21 mouse cellular contexts compared by ENCODE assay signal in the genomic region with DNA sequence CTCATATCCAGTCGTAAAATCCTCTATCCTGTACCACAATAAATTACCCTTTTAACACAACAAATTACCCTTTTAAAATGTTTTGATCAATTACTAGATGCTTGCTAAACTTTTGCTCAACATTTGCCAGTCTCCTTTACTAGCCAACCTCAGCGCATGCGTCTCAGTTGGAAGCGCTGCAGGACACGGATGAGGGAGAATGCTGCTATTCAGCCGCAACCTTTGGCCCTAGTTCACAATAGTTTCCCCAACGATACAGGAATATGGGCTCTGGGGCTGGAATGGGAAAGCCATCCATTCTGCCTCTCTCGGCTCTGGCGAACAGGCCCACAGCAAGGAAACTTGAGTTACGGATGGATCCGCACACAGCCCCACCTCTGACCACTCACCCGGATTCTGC.
DNase-seq lines count a peak whose midpoint lies in the region; ATAC-seq and TF ChIP-seq lines count a peak whose summit lies in the region.
"Had no signal": no experiment of that assay in that cellular context is flagged by ENCODE, and none has a peak within 500 bp of the region (broad histone marks: within the 10 kb centered on the region; RNA-seq: fewer than 3 reads in every experiment).

No protein-coding gene starts in this region.

- peaks cover 4% of the 10 kb centered on the region; the same call in 1 of the 2 replicates for H3K9me3 ChIP-seq in forebrain, embryonic 14.5 days (replicated peaks; ENCODE audit: control insufficient read depth, low read length)
- no peaks in the 10 kb centered on the region for H3K9me3 ChIP-seq in forebrain, postnatal 0 days (ENCODE audit: low read length)
- H3K9me3 ChIP-seq: heart, embryonic 13.5 days; hindbrain, embryonic 12.5 days; lung, embryonic 15.5 days had no signal

- no peaks in the 10 kb centered on the region; the same call in 1 of the 2 replicates for H3K27me3 ChIP-seq in forebrain, embryonic 14.5 days (replicated peaks; ENCODE audit: control insufficient read depth, insufficient read depth, low read length)
- no peaks in the 10 kb centered on the region for H3K27me3 ChIP-seq in forebrain, postnatal 0 days (ENCODE audit: insufficient read depth, low read length)
- H3K27me3 ChIP-seq: heart, embryonic 13.5 days; hindbrain, embryonic 12.5 days; lung, embryonic 15.5 days had no signal

- WGBS in forebrain, embryonic 14.5 days, result 75% methylated on average over 12 of the region's 12 CpGs
- 77% methylated on average over 12 of the region's 12 CpGs for WGBS in forebrain, postnatal 0 days

- H3K27ac ChIP-seq in forebrain, embryonic 14.5 days (ENCODE audit: low read depth, low read length), result 0 out of 2 replicates have a peak overlapping the region, but pooled peaks have one; percentile 33
- H3K27ac ChIP-seq in forebrain, postnatal 0 days (ENCODE audit: low read depth, low read length), result no peak overlapping the region
- H3K27ac ChIP-seq: heart, adult 2 months; heart, embryonic 13.5 days; hindbrain, embryonic 12.5 days; liver, embryonic 14.5 days; lung, embryonic 15.5 days; stomach, postnatal 0 days had no signal

- H3K4me1 ChIP-seq in forebrain, embryonic 14.5 days (ENCODE audit: control insufficient read depth, insufficient read depth, low read length), result peaks cover 18% of the 10 kb centered on the region
- no peaks in the 10 kb centered on the region for H3K4me1 ChIP-seq in forebrain, postnatal 0 days (ENCODE audit: insufficient read depth)
- H3K4me1 ChIP-seq: lung, embryonic 15.5 days had no signal

- TF ChIP-seq CTCF in forebrain, postnatal 0 days (IDR thresholded peaks at IDR 0.05; ENCODE audit: low read depth), result no peak

- H3K4me3 ChIP-seq in forebrain, embryonic 14.5 days (ENCODE audit: low read depth, low read length), result no peak overlapping the region
- H3K4me3 ChIP-seq in forebrain, postnatal 0 days (ENCODE audit: low read depth, low read length), result no peak overlapping the region
- H3K4me3 ChIP-seq: heart, adult 2 months; heart, embryonic 13.5 days; hindbrain, embryonic 12.5 days; lung, embryonic 15.5 days had no signal

- H3K4me2 ChIP-seq in forebrain, embryonic 14.5 days (ENCODE audit: low read length), result no peak overlapping the region
- no peak overlapping the region for H3K4me2 ChIP-seq in forebrain, postnatal 0 days (ENCODE audit: low read depth)
- H3K4me2 ChIP-seq: heart, embryonic 13.5 days; hindbrain, embryonic 12.5 days; lung, embryonic 15.5 days had no signal

- H3K36me3 ChIP-seq in forebrain, embryonic 14.5 days (ENCODE audit: control insufficient read depth, insufficient read depth, low read length), result 0 out of 2 replicates have a peak, but pooled peaks cover 2% of the 10 kb centered on the region
- H3K36me3 ChIP-seq in forebrain, postnatal 0 days (ENCODE audit: insufficient read depth), result no peaks in the 10 kb centered on the region
- H3K36me3 ChIP-seq: hindbrain, embryonic 12.5 days; lung, embryonic 15.5 days had no signal

- no peak for ATAC-seq in forebrain, embryonic 14.5 days
- ATAC-seq in forebrain, postnatal 0 days, result no peak
- ATAC-seq in frontal cortex, adult (ENCODE audit: low TSS enrichment), result no peak
- ATAC-seq: forebrain, embryonic 16.5 days had no signal

- H3K9ac ChIP-seq in forebrain, embryonic 14.5 days (ENCODE audit: low read length), result no peak overlapping the region
- no peak overlapping the region for H3K9ac ChIP-seq in forebrain, postnatal 0 days
- H3K9ac ChIP-seq: heart, embryonic 13.5 days; hindbrain, embryonic 12.5 days; liver, embryonic 14.5 days; lung, embryonic 15.5 days had no signal

- DNase-seq in forebrain, embryonic 14.5 days (ENCODE audit: low spot score), result no peak
- no peak for DNase-seq in forebrain, postnatal 0 days
- peak; percentile 10 for DNase-seq in R1 (ENCODE audit: low read depth, low spot score)
- DNase-seq in kidney, adult 8-10 months, result peak; percentile 45 to 49
- DNase-seq in kidney, postnatal 14 days, result peak; percentile 43
- DNase-seq in yolk sac, embryonic 10.5 days (ENCODE audit: low spot score), result no peak
- DNase-seq: cerebellum, adult 11 months; cerebellum, adult 9-11 months; gastrocnemius, postnatal 25 days; heart, adult 2 months; heart, postnatal 14 days; layer of hippocampus, adult 9-11 months; lung, postnatal 4 days; thymus, postnatal 14 days had no signal

Comparison
In these comparisons a context has a peak if more than half of its experiments do, and no peak if none do; other contexts are left out.
1. DNase-seq: peak in R1 (single experiment), kidney, adult 8-10 months (2 of 2) and kidney, postnatal 14 days (single experiment); none in forebrain, embryonic 14.5 days (single experiment), forebrain, postnatal 0 days (single experiment) and yolk sac, embryonic 10.5 days (single experiment).